Mouse (Mus musculus): ENCODE measurements at regions not wholly inside any gene's neighbourhood (a gene's known extent, or its start where the extent isn't known, plus 50 kb on each side); places are given as distances from the start of the nearest gene placed in this dataset.

DNA sequence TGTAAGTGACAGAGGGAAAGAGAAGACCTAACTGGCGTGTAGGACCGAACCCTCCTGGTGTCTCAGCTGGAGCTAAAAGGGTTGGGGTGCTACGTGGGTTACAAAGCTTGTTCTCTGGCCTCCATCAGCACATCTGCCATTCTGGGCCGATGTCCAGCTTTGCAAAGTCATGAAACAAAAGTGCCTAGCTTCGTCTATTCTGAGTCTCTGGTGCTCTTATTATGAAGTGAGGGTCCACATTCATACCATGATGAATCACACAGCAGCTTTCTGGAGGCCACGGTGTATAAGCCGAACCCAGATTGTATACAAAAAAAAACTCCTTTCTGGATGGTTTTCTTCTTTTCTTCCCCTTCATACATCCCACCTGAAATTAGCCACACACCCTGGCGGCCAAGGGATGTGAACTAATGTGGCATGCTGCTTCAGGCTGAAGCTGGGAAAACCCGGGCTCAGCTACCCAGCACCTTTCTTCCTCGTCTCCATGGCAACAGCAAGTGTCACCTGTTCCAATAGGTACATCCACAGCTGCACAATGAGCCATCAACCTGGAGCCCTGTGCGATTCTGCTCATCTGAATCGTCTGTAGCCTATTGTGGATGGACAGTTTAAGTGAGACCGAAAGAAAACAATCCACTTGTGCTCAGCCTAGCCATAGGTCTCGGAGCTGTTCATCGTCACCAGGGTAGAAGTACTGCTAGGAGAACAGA lies 89.5 kb upstream of the Cbln4 start:
- Histone ChIP-seq H3K79me2 (replicated peaks; ENCODE audit: control insufficient read depth, extremely low read depth, insufficient read depth, poor library complexity, severe bottlenecking) (no peaks in the 10 kb centered on the region), H3K4me3 (replicated peaks in 1 of 3; ENCODE audit: low read depth in 2 of 3, low read length in 2 of 3, poor library complexity in 1 of 3) (no peak overlapping the region), H3K27ac (ENCODE audit: insufficient read depth, low read depth) (no peak overlapping the region), H3K4me1 (ENCODE audit: control insufficient read depth in 1 of 2, insufficient read depth in 2 of 2) (no peaks in the 10 kb centered on the region), H3K27me3 (replicated peaks) (no peaks in the 10 kb centered on the region), H3K9ac (ENCODE audit: insufficient read depth, low read depth) (no peak overlapping the region), H3K4me2 (ENCODE audit: insufficient read depth, low read depth, poor library complexity, severe bottlenecking) (no peak overlapping the region), H3K9me3 (replicated peaks; ENCODE audit: low read length) (peaks cover 68% of the 10 kb centered on the region), H3K36me3 (replicated peaks in 1 of 2; ENCODE audit: control insufficient read depth in 1 of 2, insufficient read depth in 1 of 2, low read length in 1 of 2) (no peaks in the 10 kb centered on the region)
- in situ Hi-C loops (cut with MboI; ENCODE audit: low pct_ligation_motif_present, low pct_unique_long_range_greater_than_20kb, low sequenced_read_pairs) (no loop called here), dilution Hi-C loops (cut with MboI; ENCODE audit: extremely low pct_ligation_motif_present, extremely low pct_unique_long_range_greater_than_20kb, low sequenced_read_pairs) (no loop called here)
- TF ChIP-seq SMC3 (IDR thresholded peaks at IDR 0.05; ENCODE audit: low read depth, low read length) (no peak), ZC3H11A (IDR thresholded peaks at IDR 0.05; ENCODE audit: low read depth, low read length) (no peak), ZKSCAN1 (IDR thresholded peaks at IDR 0.05; ENCODE audit: borderline replicate concordance, low read depth, low read length) (no peak), MEF2A (IDR thresholded peaks at IDR 0.05; ENCODE audit: borderline replicate concordance, low read depth, low read length) (no peak), MYC (IDR thresholded peaks at IDR 0.05; ENCODE audit: low read depth, low read length) (no peak), GABPA (IDR thresholded peaks at IDR 0.05; ENCODE audit: insufficient replicate concordance, low read depth, low read length) (no peak), USF1 (IDR thresholded peaks at IDR 0.05; ENCODE audit: low read depth, low read length) (no peak), RAD21 (IDR thresholded peaks at IDR 0.05; ENCODE audit: low read depth, low read length) (no peak), CTCF (conservative IDR thresholded peaks at IDR 0.05 in 1 of 2, IDR thresholded peaks at IDR 0.05 in 1 of 2; ENCODE audit: low read depth in 2 of 2, low read length in 2 of 2) (no peak), TCF12 (IDR thresholded peaks at IDR 0.05; ENCODE audit: low read depth, low read length) (no peak), POLR2A (IDR thresholded peaks at IDR 0.05; ENCODE audit: low read depth, low read length) (no peak)
- no peak for DNase-seq (ENCODE audit: extremely low read depth)

DNA sequence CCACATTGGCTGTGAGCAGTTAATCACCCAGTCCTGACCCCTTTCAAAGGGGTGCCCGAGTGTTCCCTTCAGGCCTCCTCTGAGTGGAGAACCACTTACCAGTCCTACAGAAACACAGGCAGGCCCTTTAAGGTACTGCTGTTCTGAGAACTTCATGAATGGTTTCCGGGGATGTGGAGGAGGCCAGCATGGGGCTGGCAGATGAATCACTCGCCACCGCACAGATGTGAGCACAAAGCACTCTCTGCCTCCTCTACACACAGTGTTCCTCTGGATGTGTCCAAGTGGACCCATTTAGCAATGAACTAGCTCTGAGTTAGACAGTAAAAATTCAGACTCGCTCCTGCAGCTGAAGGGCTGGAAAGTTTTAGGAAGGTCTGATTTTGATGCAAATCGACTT lies 96.8 kb upstream of the Cbln4 start:
- no peaks in the 10 kb centered on the region for H3K36me3 ChIP-seq (replicated peaks in 1 of 2; ENCODE audit: control insufficient read depth in 1 of 2, insufficient read depth in 1 of 2, low read length in 1 of 2)
- DNase-seq (ENCODE audit: extremely low read depth) = no peak
- H3K27ac ChIP-seq (ENCODE audit: insufficient read depth, low read depth) = no peak overlapping the region
- no peak overlapping the region for H3K4me2 ChIP-seq (ENCODE audit: insufficient read depth, low read depth, poor library complexity, severe bottlenecking)
- no peak overlapping the region for H3K9ac ChIP-seq (ENCODE audit: insufficient read depth, low read depth)
- no peaks in the 10 kb centered on the region for H3K4me1 ChIP-seq (ENCODE audit: control insufficient read depth in 1 of 2, insufficient read depth in 2 of 2)
- H3K4me3 ChIP-seq (replicated peaks in 1 of 3; ENCODE audit: low read depth in 2 of 3, low read length in 2 of 3, poor library complexity in 1 of 3) = no peak overlapping the region
- H3K9me3 ChIP-seq (replicated peaks; ENCODE audit: low read length) = peaks cover 69% of the 10 kb centered on the region
- H3K79me2 ChIP-seq (replicated peaks; ENCODE audit: control insufficient read depth, extremely low read depth, insufficient read depth, poor library complexity, severe bottlenecking) = no peaks in the 10 kb centered on the region
- TF ChIP-seq JUN (IDR thresholded peaks at IDR 0.05; ENCODE audit: insufficient read depth, low read depth, low read length) (no peak), HCFC1 (IDR thresholded peaks at IDR 0.05; ENCODE audit: low read depth, low read length) (no peak), E2F4 (IDR thresholded peaks at IDR 0.05; ENCODE audit: insufficient replicate concordance, low read depth, low read length) (no peak)
- dilution Hi-C loops (cut with MboI; ENCODE audit: extremely low pct_ligation_motif_present, extremely low pct_unique_long_range_greater_than_20kb, low sequenced_read_pairs) = no loop called here
- in situ Hi-C loops (cut with MboI; ENCODE audit: low pct_ligation_motif_present, low pct_unique_long_range_greater_than_20kb, low sequenced_read_pairs) = no loop called here
- no peaks in the 10 kb centered on the region for H3K27me3 ChIP-seq (replicated peaks)
